ENCODE assay signal across 8 mouse cellular contexts in the genomic region with DNA sequence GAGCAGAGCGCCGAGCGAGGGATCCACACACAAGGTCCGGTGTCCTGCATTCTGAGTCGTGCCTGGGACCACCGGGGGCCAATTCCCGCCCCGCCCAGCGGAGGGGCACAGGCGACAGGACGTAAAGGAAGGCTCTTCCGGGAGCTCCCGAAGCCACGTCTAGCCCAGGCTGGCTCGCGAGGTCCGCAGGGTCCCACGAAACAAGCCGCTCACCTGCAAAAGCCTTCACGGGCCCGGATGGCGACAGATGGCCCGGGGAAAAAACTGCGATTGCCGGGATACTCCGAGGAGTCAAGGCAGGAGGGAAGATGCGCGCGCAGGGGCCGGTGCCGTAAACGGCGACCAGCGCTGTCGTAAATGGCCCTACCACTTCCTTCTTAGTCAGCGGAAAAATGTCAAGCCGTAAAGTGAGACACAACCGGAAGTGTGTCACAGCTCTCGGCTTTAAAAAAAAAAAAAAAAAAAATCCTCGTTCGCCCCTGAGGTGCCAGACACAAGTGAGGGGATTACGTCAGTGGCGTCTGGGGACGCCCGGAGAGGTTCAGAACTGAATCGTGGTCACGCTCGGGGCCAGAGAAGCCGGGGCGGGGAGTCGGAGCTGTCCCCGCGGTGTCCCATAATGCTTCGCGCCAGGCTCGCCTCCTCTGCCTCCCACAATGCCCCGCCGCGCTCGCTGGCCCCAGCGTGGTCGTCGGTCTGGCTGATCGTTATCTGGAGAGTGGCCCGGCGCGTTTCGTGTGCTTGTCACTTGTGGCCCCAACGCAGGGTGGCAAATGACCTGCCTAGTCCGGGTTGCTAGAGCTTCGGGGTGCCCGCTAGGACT. TPM values are rescaled to one million over a fixed set of nuclear protein-coding genes. Genes with fewer than 3 reads are reported as not detected.
DNase-seq lines count a peak whose midpoint lies in the region; ATAC-seq and TF ChIP-seq lines count a peak whose summit lies in the region.

A gene (minus strand): TSS at position 344 of the 823 bp plus-strand sequence.

- peak; percentile 71 for ATAC-seq in embryonic facial prominence, embryonic 13.5 days (ENCODE audit: insufficient number of reproducible peaks, insufficient read depth, low FRiP score, low TSS enrichment, low read depth)
- ATAC-seq in limb, embryonic 12.5 days (ENCODE audit: insufficient number of reproducible peaks, insufficient read depth, low FRiP score, low TSS enrichment, low read depth): peak; percentile 83
- peak; percentile 90 for ATAC-seq in midbrain, embryonic 15.5 days (replicated peaks)

- peak within 1 kb of the TSS; percentile 98 for H3K27ac ChIP-seq in embryonic facial prominence, embryonic 13.5 days
- H3K27ac ChIP-seq in kidney, adult 2 months (ENCODE audit: insufficient read depth, low read depth, low read length): peak within 1 kb of the TSS; percentile 99
- peak within 1 kb of the TSS; percentile 99 for H3K27ac ChIP-seq in limb, embryonic 12.5 days
- peak within 1 kb of the TSS; percentile 99 for H3K27ac ChIP-seq in midbrain, embryonic 15.5 days
- peak within 1 kb of the TSS; percentile 99 for H3K27ac ChIP-seq in spleen, adult 2 months (ENCODE audit: insufficient read depth, low read length)

- H3K4me2 ChIP-seq in embryonic facial prominence, embryonic 13.5 days: peak within 1 kb of the TSS; percentile 85
- peak within 1 kb of the TSS; percentile 96 for H3K4me2 ChIP-seq in limb, embryonic 12.5 days
- peak within 1 kb of the TSS; percentile 88 for H3K4me2 ChIP-seq in midbrain, embryonic 15.5 days

- WGBS in embryonic facial prominence, embryonic 13.5 days: under 1% methylated on average over 72 of the region's 72 CpGs
- WGBS in kidney, adult 2 months: under 1% methylated on average over 72 of the region's 72 CpGs
- WGBS in limb, embryonic 12.5 days: under 1% methylated on average over 72 of the region's 72 CpGs
- WGBS in midbrain, embryonic 15.5 days: under 1% methylated on average over 72 of the region's 72 CpGs
- WGBS in spleen, adult 2 months: under 1% methylated on average over 72 of the region's 72 CpGs

- H3K9ac ChIP-seq in embryonic facial prominence, embryonic 13.5 days: peak within 1 kb of the TSS; percentile 95
- peak within 1 kb of the TSS; percentile 94 for H3K9ac ChIP-seq in limb, embryonic 12.5 days (replicated peaks)
- H3K9ac ChIP-seq in midbrain, embryonic 15.5 days: peak within 1 kb of the TSS; percentile 92

- no peak for TF ChIP-seq POLR2A in kidney, adult 2 months (IDR thresholded peaks at IDR 0.05; ENCODE audit: low read depth, low read length)
- TF ChIP-seq POLR2A in spleen, adult 2 months (IDR thresholded peaks at IDR 0.05; ENCODE audit: low read depth, low read length): peak; percentile 84

- H3K9me3 ChIP-seq in embryonic facial prominence, embryonic 13.5 days: no peaks in the 10 kb centered on the region
- no peaks in the 10 kb centered on the region for H3K9me3 ChIP-seq in limb, embryonic 12.5 days
- no peaks in the 10 kb centered on the region for H3K9me3 ChIP-seq in midbrain, embryonic 15.5 days

- TF ChIP-seq CTCF in kidney, adult 2 months (conservative IDR thresholded peaks at IDR 0.05; ENCODE audit: insufficient read depth, insufficient read length, low read depth, low read length): no peak
- no peak for TF ChIP-seq CTCF in spleen, adult 2 months (IDR thresholded peaks at IDR 0.05; ENCODE audit: extremely low read depth, insufficient read depth, insufficient read length, insufficient replicate concordance)

- peak; percentile 96 for DNase-seq in 3134 (ENCODE audit: extremely low read depth, insufficient read length, low spot score)
- peak; percentile 96 for DNase-seq in adrenal gland, postnatal 36 days
- peak; percentile 96 to 99 for DNase-seq in heart, adult 18-20 months
- DNase-seq in kidney, adult 2 months: peak; percentile 99
- DNase-seq in spleen, adult 2 months (ENCODE audit: low read depth in 1 of 2, low spot score in 2 of 2): peak; percentile 93

- H3K4me3 ChIP-seq in embryonic facial prominence, embryonic 13.5 days: peak within 1 kb of the TSS; percentile 89
- peak within 1 kb of the TSS; percentile 99 for H3K4me3 ChIP-seq in kidney, adult 2 months (ENCODE audit: insufficient read depth, low read depth, low read length)
- H3K4me3 ChIP-seq in limb, embryonic 12.5 days (replicated peaks): peak within 1 kb of the TSS; percentile 92
- H3K4me3 ChIP-seq in midbrain, embryonic 15.5 days: peak within 1 kb of the TSS; percentile 76
- H3K4me3 ChIP-seq in spleen, adult 2 months (ENCODE audit: extremely low read depth, insufficient read depth, insufficient read length): peak within 1 kb of the TSS; percentile 95

- H3K4me1 ChIP-seq in embryonic facial prominence, embryonic 13.5 days: peaks cover 19% of the 10 kb centered on the region
- H3K4me1 ChIP-seq in kidney, adult 2 months (ENCODE audit: control insufficient read depth, insufficient read depth, low read length): peaks cover 5% of the 10 kb centered on the region; the same call in 1 of the 2 replicates
- H3K4me1 ChIP-seq in limb, embryonic 12.5 days (replicated peaks): peaks cover 12% of the 10 kb centered on the region
- peaks cover 20% of the 10 kb centered on the region for H3K4me1 ChIP-seq in midbrain, embryonic 15.5 days
- no peaks in the 10 kb centered on the region; the same call in 1 of the 2 replicates for H3K4me1 ChIP-seq in spleen, adult 2 months (ENCODE audit: control insufficient read depth, insufficient read depth, insufficient read length)

- no peaks in the 10 kb centered on the region for H3K27me3 ChIP-seq in embryonic facial prominence, embryonic 13.5 days
- H3K27me3 ChIP-seq in kidney, adult 2 months (replicated peaks; ENCODE audit: control insufficient read depth, insufficient read depth, low read length): no peaks in the 10 kb centered on the region
- H3K27me3 ChIP-seq in limb, embryonic 12.5 days: no peaks in the 10 kb centered on the region
- no peaks in the 10 kb centered on the region for H3K27me3 ChIP-seq in midbrain, embryonic 15.5 days (replicated peaks)
- no peaks in the 10 kb centered on the region for H3K27me3 ChIP-seq in spleen, adult 2 months (ENCODE audit: control insufficient read depth, insufficient read depth, low read length)

- peaks cover 32% of the 10 kb centered on the region for H3K36me3 ChIP-seq in embryonic facial prominence, embryonic 13.5 days
- no peaks in the 10 kb centered on the region for H3K36me3 ChIP-seq in kidney, adult 2 months (ENCODE audit: control insufficient read depth, insufficient read depth, low read length)
- H3K36me3 ChIP-seq in limb, embryonic 12.5 days: peaks cover 30% of the 10 kb centered on the region
- H3K36me3 ChIP-seq in midbrain, embryonic 15.5 days (replicated peaks): peaks cover 20% of the 10 kb centered on the region
- peaks cover 23% of the 10 kb centered on the region for H3K36me3 ChIP-seq in spleen, adult 2 months (ENCODE audit: control insufficient read depth, insufficient read depth, low read length)

RNA-seq across cellular contexts. Expression of the gene that starts here (rescaled TPM):
- 100 to 1,000 TPM; 151 to 167 TPM for total RNA-seq in adrenal gland, postnatal 36 days (2021)
- polyA plus RNA-seq in embryonic facial prominence, embryonic 13.5 days (2015; fragmentation: Nextera tagmentation; extraction: Ambion mirVana): 196 and 204 TPM in 2 replicates
- total RNA-seq in heart, adult 18-20 months (2021): 10 to 100 TPM; 67.3 to 67.9 TPM
- 98.8 and 132 TPM in 2 replicates for polyA plus RNA-seq in kidney, adult 2 months (2012; rRNA removed)
- polyA plus RNA-seq in limb, embryonic 12.5 days (2016; fragmentation: Nextera tagmentation; extraction: Ambion mirVana): 222 and 224 TPM in 2 replicates
- polyA plus RNA-seq in midbrain, embryonic 15.5 days (2015; fragmentation: Nextera tagmentation; extraction: Ambion mirVana): 162 and 180 TPM in 2 replicates
- polyA plus RNA-seq in spleen, adult 2 months (2012; rRNA removed): 99.6 and 103 TPM in 2 replicates

Comparison
In these comparisons a context has a peak if more than half of its experiments do, and no peak if none do; other contexts are left out.
1. Peak in every context shown above with its lines: DNase-seq, ATAC-seq, H3K4me3 ChIP-seq and H3K27ac ChIP-seq.